Mouse (Mus musculus): Measurements from ENCODE around the gene Sec63. TPM values are rescaled to one million over a fixed set of nuclear protein-coding genes. Genes with fewer than 3 reads are reported as not detected.

The Sec63 gene
- polyA plus RNA-seq, 1 experiment from 2014 or later = 16.3 TPM

Other genes starting within 250 kb of the Sec63 start
- 5.2 and 5.6 TPM in 2 replicates for gene Nr2e1, start 177.9 kb upstream of the Sec63 start, polyA plus RNA-seq (2015; fragmentation: Nextera tagmentation; extraction: Ambion mirVana)
- 39.9 and 43.7 TPM in 2 replicates for gene Ostm1, start 177.7 kb upstream of the Sec63 start, polyA plus RNA-seq (2015; fragmentation: Nextera tagmentation; extraction: Ambion mirVana)
- gene Scml4, start 98.9 kb downstream of the Sec63 start, polyA plus RNA-seq (2015; fragmentation: Nextera tagmentation; extraction: Ambion mirVana) = 19.5 and 22.0 TPM in 2 replicates